Mouse (Mus musculus): ENCODE data around the gene Olfr1424. TPM values are rescaled to one million over a fixed set of nuclear protein-coding genes. Genes with fewer than 3 reads are reported as not detected.

Gene Olfr1424
- polyA plus RNA-seq (2012; rRNA removed): not detected in 2 replicates

DNA sequence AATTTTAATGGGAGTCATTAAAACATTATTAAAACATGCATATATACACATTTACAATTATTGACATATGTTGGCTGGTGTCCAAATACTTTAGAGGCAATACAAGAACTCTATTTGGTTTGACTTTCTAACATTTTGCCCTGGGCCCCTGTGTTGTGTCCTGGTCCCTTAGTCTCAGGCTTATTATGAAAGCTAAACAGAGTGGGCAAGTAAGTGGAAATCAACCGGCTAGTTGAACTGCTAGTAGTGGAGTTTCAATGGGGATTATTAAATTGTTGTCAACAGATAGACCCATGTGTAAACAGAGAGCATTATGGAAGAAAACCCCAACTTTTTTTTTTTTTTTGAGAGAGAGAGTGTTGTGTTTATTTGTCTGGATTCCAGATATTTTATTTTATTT is at the start of gene Olfr1424:
Olfr1424 (minus strand) TSS at position 101 of the 400 bp plus-strand sequence.

DNA sequence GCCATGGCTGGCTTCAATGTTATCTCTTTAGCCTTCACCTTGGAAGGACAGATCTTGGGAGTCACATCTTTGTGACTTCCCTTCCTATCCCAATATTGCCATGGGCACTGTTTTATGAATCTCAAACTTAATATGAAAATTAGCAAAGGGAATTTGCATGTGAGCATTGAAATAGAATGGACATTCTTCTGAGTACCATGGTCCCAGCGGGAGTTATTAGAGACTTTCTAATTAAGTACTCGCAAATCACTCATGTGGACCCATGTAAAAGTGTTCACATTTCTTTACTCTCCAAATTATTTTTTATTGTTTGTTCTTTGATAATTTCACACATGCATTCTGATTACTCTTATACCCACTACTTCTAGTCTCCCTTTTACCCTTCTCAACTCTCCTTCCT is 40.8 kb upstream of the Olfr1424 start, which contains the start of gene Olfr1427:
Olfr1427 (minus strand) TSS at position 101 of the 400 bp plus-strand sequence.

DNA sequence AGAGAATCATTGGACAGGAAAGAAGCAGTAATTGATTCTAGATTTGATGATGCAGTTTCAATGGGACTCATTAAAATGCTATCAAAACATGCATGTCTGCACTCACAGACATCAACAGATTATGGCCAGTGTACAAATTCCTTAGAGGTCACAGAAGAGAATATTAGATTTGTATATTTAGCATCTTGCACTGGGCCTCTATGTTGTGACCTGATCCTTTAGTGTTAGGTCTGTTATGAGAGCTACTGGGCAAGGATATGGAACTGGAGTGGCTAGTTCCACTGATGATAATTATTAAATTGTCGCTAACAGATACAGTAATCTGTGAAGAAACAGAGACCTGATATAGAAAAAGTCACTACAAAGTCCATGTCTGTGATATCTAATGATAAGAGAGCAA is 29.4 kb upstream of the Olfr1424 start, which contains the start of gene Olfr1426:
Olfr1426 (minus strand) TSS at position 101 of the 400 bp plus-strand sequence.

DNA sequence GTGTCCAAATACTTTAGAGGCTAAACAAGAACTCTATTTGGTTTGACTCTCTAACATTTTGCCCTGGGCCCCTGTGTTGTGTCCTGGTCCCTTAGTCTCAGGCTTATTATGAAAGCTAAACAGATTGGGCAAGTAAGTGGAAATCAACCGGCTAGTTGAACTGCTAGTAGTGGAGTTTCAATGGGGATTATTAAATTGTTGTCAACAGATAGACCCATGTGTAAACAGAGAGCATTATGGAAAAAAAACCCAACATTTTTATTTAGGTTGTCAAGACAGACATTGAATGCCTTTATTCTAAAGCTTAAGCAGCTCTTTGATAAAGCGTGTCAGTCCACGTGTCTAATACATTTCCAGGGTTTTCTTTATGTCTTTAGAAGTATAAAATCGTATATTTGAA is 15.1 kb upstream of the Olfr1424 start, which contains the start of gene Olfr1425:
Olfr1425 (minus strand) TSS at position 101 of the 400 bp plus-strand sequence.

DNA sequence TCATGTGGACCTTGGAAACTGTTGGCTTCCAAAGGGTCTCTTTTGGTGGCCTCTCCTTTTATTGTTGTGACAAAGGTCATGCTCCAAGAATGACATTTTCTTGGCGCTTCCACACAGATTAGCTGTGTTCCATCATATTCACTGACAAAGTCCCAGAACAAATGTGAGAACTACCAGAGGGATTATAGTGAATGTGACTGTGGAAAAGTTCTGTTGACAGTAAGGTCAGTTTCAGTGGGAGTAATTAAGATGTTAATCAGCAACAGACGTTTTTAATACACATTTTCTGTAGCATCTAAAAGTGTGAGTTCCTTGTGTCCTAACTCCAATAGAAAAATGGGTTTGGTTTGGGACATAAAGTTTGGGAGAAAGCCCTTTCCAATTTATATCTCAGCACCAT is 21.3 kb downstream of the Olfr1424 start, which contains the start of gene Olfr1423:
Olfr1423 (minus strand) TSS at position 101 of the 400 bp plus-strand sequence.

Other genes starting within 250 kb of the Olfr1424 start
- gene Stx3, start 243.3 kb downstream of the Olfr1424 start, polyA plus RNA-seq (2012; rRNA removed): 0.71 and 0.75 TPM in 2 replicates
- gene Olfr1417, start 223.5 kb downstream of the Olfr1424 start, polyA plus RNA-seq (2012; rRNA removed): not detected in 2 replicates
- gene Olfr1418, start 201.6 kb downstream of the Olfr1424 start, polyA plus RNA-seq (2012; rRNA removed): not detected in 2 replicates
- not detected in 2 replicates for gene Olfr1419, start 187.6 kb downstream of the Olfr1424 start, polyA plus RNA-seq (2012; rRNA removed)
- gene Olfr1420, start 176.1 kb downstream of the Olfr1424 start, polyA plus RNA-seq (2012; rRNA removed): not detected in 2 replicates
- 6.5 and 9.5 TPM in 2 replicates for gene Patl1, start 150.3 kb downstream of the Olfr1424 start, polyA plus RNA-seq (2012; rRNA removed)
- gene Osbp, start 96.7 kb downstream of the Olfr1424 start, polyA plus RNA-seq (2012; rRNA removed): 11.2 and 12.4 TPM in 2 replicates
- not detected in 2 replicates for gene Olfr1423, start 21.4 kb downstream of the Olfr1424 start, polyA plus RNA-seq (2012; rRNA removed)
- not detected in 2 replicates for gene Olfr1425, start 15.0 kb upstream of the Olfr1424 start, polyA plus RNA-seq (2012; rRNA removed)
- not detected in 2 replicates for gene Olfr1426, start 29.3 kb upstream of the Olfr1424 start, polyA plus RNA-seq (2012; rRNA removed)
- not detected in 2 replicates for gene Olfr1427, start 40.7 kb upstream of the Olfr1424 start, polyA plus RNA-seq (2012; rRNA removed)
- gene Olfr1428, start 53.2 kb upstream of the Olfr1424 start, polyA plus RNA-seq (2012; rRNA removed): not detected in 2 replicates
- gene Olfr76, start 60.5 kb upstream of the Olfr1424 start, polyA plus RNA-seq (2012; rRNA removed): not detected in 2 replicates
- not detected in 2 replicates for gene Olfr1555-ps1, start 107.4 kb upstream of the Olfr1424 start, polyA plus RNA-seq (2012; rRNA removed)
- gene Olfr1431, start 138.0 kb upstream of the Olfr1424 start, polyA plus RNA-seq (2012; rRNA removed): not detected in 2 replicates
- not detected in 2 replicates for gene Olfr1432, start 169.9 kb upstream of the Olfr1424 start, polyA plus RNA-seq (2012; rRNA removed)
- gene Olfr262, start 179.0 kb upstream of the Olfr1424 start, polyA plus RNA-seq (2012; rRNA removed): not detected in 2 replicates
- gene Olfr235, start 198.3 kb upstream of the Olfr1424 start, polyA plus RNA-seq (2012; rRNA removed): not detected in 2 replicates
- gene Olfr1434, start 217.2 kb upstream of the Olfr1424 start, polyA plus RNA-seq (2012; rRNA removed): not detected in 2 replicates
- gene Olfr1436, start 236.4 kb upstream of the Olfr1424 start, polyA plus RNA-seq (2012; rRNA removed): not detected in 2 replicates